Mouse (Mus musculus): ENCODE measurements around the gene E130311K13Rik. TPM values are rescaled to one million over a fixed set of nuclear protein-coding genes. Genes with fewer than 3 reads are reported as not detected.

E130311K13Rik gene
- total RNA-seq, 2 experiments from 2014 or later: 4.0 to 4.7 TPM

GRCm38 (mm10) chr3:63895786-63896185 is 33.5 kb downstream of the E130311K13Rik start:
- DNase-seq: no peak

DNA sequence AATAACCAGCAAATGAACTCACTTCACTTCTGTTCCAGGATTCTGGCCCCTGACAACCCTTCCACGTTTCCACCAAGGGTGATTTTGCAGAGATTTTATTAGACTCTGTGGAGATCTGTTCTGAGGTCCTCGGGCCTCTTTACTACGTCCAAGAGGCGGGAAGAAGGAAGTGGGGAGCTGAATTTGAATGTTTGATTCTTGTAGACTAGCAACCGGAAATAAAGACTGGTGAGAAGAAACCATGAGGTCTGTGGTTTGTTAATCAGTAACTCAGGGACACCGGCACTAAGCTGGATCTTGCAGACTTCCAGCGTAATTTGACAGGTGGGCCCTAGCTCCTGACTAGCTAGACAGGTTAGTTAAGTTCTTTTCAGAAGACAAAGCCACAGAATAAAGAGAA is 35.6 kb downstream of the E130311K13Rik start:
- no peak for DNase-seq

DNA sequence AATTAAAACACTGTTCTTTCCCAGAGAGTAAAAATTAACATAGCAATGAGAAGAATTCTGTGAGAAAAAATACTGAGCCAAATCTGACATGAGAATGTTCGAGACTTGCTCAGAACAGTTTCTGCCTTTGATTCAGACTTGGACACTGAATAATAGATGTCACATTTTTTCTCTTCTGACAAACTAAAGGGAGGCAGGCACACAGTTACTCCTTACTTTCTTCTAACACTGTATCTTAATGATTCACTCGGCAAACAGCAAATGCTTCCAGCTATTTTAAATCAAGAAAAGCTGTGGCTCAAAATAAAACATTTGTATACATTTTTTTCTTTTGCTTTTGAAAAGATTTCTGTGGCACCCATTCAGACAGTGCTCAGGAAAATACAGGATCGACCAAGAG is 37.1 kb downstream of the E130311K13Rik start:
- DNase-seq: no peak

- no peak for DNase-seq
These were observed 48.2 kb downstream of the E130311K13Rik start for GRCm38 (mm10) chr3:63881065-63881464.

DNA sequence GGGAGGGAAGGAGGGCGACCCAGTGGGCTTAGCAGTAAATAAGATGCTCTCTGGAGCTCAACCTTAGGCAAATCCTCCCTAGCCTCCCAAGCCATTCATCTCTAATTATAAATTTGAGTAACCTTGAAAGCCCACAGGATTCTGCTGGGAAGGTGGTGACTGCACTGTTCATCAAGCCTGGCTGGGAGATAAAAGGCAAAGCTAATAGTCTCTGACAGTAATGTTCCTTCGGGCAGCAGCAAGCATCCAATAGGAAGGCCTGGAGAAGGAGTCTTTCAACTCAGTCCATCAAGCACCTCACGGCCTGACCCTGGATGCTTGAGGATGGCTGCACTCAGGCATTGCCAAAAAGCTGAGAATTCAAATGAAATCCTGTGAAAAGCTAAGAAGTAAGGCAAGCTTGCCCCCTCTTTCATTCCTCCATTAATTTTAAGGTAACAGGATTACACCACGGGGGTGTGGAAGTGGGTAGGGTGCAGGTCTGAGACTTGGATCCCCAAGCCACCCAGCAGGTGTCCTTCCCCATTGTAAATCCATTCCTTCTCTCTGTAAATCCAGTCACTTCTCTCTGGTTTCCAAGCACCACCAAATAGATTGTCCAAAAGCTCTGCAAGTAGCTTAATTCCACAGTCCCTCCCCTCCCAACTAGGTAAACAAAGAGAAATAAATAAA is 50.1 kb downstream of the E130311K13Rik start:
- no peak for DNase-seq

GRCm38 (mm10) chr3:63872818-63873217 is 56.5 kb downstream of the E130311K13Rik start:
- DNase-seq: no peak

DNA sequence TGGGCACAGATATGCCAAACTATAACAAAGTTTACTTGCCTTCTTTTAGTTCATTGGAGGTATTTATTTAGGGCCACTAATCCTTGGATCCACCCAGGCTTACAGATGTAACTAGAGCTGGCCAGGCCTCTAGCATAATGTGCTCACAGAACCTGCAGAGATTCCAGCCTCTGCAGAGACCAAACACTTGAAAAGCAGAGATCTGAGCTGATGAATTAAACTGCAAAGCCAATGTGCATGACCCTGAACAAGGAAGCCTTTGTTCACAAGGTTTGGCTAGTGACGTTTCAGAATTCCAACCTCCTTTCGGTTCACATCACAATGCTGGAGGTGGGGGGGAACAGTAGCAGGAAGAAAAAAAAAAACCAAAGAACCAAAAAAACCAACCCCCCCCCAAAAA is 58.0 kb downstream of the E130311K13Rik start:
- DNase-seq: no peak

DNA sequence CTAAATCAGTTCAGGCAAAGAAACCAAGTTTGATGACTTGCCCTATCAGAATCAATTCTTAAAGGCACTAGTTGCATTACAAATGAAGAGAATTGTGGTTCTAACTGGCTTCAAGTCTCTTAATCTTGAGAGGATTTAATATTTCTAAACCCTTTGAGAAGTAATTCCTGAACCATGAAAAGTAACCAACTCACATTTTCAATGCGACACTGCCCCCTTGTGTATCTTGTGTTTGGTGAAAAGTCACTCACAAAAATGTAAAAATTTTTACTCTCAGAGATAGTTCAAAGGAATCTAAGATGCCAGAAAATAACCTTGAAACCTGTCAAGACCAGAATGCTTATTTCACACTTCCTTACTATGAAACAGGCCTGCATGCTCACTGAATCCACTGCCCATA is 61.0 kb downstream of the E130311K13Rik start:
- DNase-seq: no peak

DNA sequence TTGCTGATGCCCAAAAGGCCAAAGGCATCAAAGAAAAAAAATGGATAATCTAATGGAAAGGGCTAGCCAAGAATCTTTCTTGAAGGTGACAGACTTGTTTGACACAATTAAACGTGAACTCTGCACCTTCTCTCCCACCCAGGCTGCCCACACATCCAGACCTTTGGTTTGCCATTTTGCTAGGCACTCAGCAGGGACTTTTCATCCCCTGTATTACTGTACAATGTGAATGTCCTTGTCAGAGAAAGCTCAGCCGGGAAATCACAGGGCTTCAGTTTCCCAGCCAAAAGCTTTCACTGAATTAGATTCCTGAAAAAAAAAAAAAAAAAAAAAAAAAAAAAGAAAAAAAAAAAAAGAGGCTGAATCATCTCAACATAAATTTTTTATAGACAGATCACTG is 64.2 kb downstream of the E130311K13Rik start:
- DNase-seq: no peak

Other genes with a start within 250 kb of the E130311K13Rik start
- gene Plch1, start 30.0 kb downstream of the E130311K13Rik start, total RNA-seq (2021): not detected
- 1 to 10 TPM; 5.2 to 6.3 TPM for gene Slc33a1, start 35.3 kb upstream of the E130311K13Rik start, total RNA-seq (2021)
- 10 to 100 TPM; 15.0 to 15.4 TPM for gene Gmps, start 46.6 kb upstream of the E130311K13Rik start, total RNA-seq (2021)
- gene Vmn2r1, start 152.1 kb upstream of the E130311K13Rik start, total RNA-seq (2021): under 1 TPM; 0.08 TPM
- not detected for gene Vmn2r2, start 212.5 kb upstream of the E130311K13Rik start, total RNA-seq (2021)

Measured in gastrocnemius, postnatal 25 days (tissue).